Mouse (Mus musculus) forebrain, embryonic 10.5 days (tissue): ENCODE measurements around the gene Pou2af1. TPM values are rescaled to one million over a fixed set of nuclear protein-coding genes. Genes with fewer than 3 reads are reported as not detected.

Source experiments
- DNase-seq: peaks from one replicate; pipeline ENCODE4 v3.0.0-alpha.2; 2017; ENCODE audit warnings: low spot score; ENCODE audit errors: extremely low spot score
- H3K27ac ChIP-seq: fragments of 300-500 bp; sonication (generic); 2 replicates; pipeline ENCODE4 v1.5.1; 2016; ENCODE audit warnings: mild to moderate bottlenecking
- H3K27me3 ChIP-seq: fragments of 300-500 bp; sonication (generic); 2 replicates; pipeline ENCODE4 v1.6.1; 2016; ENCODE audit warnings: mild to moderate bottlenecking; ENCODE audit not compliant: poor library complexity, severe bottlenecking
- H3K36me3 ChIP-seq: fragments of 300-500 bp; sonication (generic); replicated peaks from 2 replicates; pipeline ENCODE4 v1.6.1; 2016; ENCODE audit warnings: mild to moderate bottlenecking, moderate library complexity
- H3K4me1 ChIP-seq: fragments of 300-500 bp; sonication (generic); 2 replicates; pipeline ENCODE4 v1.6.1; 2016
- H3K4me3 ChIP-seq: fragments of 300-500 bp; sonication (generic); 2 replicates; pipeline ENCODE4 v1.5.1; 2016; ENCODE audit warnings: mild to moderate bottlenecking, moderate library complexity
- H3K9me3 ChIP-seq: fragments of 300-500 bp; sonication (generic); 2 replicates; pipeline ENCODE4 v1.6.1; 2016; ENCODE audit warnings: mild to moderate bottlenecking, moderate library complexity
- WGBS: fragments of 180-500 bp; shearing (Covaris S2); methylation state at CpG from one replicate; pipeline ENCODE4 v1.1.7; 2016; 5-methylcytosine and 5-hydroxymethylcytosine counted together
- polyA plus RNA-seq: library from polyadenylated mRNA; unstranded; fragments of >200 nt; fragmentation: Nextera tagmentation; extraction: Ambion mirVana; gene quantifications from 2 replicates; pipeline ENCODE4 v1.2.1, GENCODE M21; 2016

The Pou2af1 gene
- not detected in 2 replicates for polyA plus RNA-seq

DNA sequence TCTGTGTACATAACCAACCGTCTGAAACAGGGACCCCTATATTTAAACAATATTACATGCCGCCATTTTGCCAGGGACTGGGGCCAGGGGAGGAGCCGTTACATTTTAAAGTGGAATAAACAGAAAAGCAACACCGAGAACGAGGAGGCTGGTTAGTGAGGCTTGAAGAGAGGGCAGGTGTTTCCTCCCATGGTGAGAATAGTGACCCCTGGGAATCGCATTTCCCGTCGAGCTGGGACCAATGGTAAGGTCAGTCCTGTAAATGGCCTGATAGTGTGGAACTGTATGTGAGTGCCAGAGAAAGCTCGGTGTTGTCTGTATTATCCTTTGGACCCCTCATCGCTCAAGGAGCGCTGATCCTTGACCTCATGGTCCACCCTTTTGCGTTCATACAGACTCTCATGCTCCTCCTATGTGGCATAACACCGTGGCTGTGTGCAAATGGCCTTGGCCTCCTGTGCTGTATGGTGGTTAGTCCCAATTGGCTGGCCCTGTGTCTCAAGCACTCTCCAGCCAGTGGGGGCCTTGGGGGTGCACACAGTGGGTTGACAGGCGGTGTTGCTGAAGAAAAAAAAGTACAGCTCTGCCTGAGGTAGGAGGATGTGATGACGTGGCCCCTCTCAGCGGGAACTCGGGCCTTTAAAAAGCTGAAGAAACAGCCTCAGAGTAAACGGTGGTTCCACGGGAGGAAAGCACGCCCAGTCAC, at the start of gene Pou2af1:
TSS of gene Pou2af1 (plus strand) at position 686 of the 706 bp plus-strand sequence.
- 86% methylated on average over 20 of the region's 20 CpGs for WGBS
- H3K36me3 ChIP-seq: no peaks in the 10 kb centered on the region

GRCm38 (mm10) chr9:51163989-51164388, 49.5 kb upstream of the Pou2af1 start:
- 93% methylated on average over 5 of the region's 5 CpGs for WGBS

More for the DNA sequence above, at the start of gene Pou2af1:
- DNase-seq: no peak
- no peak within 1 kb of the TSS for H3K27ac ChIP-seq
- H3K27me3 ChIP-seq: no peaks in the 10 kb centered on the region
- 0 out of 2 replicates have a peak, but pooled peaks cover 3% of the 10 kb centered on the region for H3K4me1 ChIP-seq
- no peak within 1 kb of the TSS for H3K4me3 ChIP-seq
- H3K9me3 ChIP-seq: no peaks in the 10 kb centered on the region

DNA sequence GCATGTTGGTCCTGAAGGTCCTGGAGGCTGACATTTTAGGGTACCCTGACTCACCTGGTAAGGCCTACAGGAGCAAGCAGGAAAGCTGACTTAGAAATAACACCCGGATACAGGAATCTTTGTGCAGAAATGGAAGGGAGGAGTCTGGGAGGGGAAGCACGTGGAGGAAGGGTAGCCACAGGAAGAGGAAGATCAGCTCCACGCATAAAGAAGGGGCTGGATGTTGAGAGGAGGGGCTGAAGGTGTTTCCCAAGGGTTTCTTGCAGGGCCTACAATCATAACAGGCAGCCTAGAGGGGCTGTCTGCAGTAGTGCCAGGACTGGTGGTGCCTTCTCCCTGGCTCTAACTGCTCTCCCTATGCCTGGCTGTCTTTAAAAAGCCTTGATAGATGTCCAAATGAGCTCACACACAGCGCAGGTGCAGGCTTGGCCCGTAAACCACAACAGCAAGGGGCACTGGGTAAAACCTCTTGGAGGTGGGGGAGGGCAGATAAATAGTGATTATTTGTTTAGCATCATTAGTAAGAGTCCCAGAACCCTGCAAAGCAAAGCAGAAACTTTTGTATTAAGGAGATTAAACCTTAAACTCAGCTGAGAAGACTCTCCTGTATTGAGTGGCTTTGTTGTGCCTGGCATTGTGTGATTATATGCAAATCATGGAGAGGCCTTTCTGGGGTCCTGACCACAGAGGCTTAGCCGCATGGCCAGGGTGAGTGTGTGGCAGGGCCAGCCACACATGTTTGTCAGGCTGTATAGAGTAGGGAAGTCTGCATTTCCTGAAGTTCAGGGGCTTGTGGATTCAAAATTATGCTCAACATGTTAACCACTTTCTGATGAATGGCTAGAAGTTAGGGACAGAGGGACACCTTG, 48.0 kb upstream of the Pou2af1 start, which contains the start of gene Gm32742:
TSS of gene Gm32742 (minus strand) at position 206 of the 869 bp plus-strand sequence.
- Histone ChIP-seq H3K4me1 (peaks cover 14% of the 10 kb centered on the region), H3K27ac (no peak within 1 kb of the TSS), H3K36me3 (no peaks in the 10 kb centered on the region), H3K4me3 (no peak within 1 kb of the TSS), H3K27me3 (0 out of 2 replicates have a peak, but pooled peaks cover 5% of the 10 kb centered on the region), H3K9me3 (no peaks in the 10 kb centered on the region)
- DNase-seq: no peak
- 61% methylated on average over 6 of the region's 6 CpGs for WGBS

More at GRCm38 (mm10) chr9:51163989-51164388, 49.5 kb upstream of the Pou2af1 start:
- no peak for DNase-seq
- Histone ChIP-seq H3K9me3 (no peaks in the 10 kb centered on the region), H3K4me3 (no peak overlapping the region), H3K27ac (no peak overlapping the region), H3K27me3 (0 out of 2 replicates have a peak, but pooled peaks cover 15% of the 10 kb centered on the region), H3K4me1 (peaks cover 14% of the 10 kb centered on the region), H3K36me3 (no peaks in the 10 kb centered on the region)

DNA sequence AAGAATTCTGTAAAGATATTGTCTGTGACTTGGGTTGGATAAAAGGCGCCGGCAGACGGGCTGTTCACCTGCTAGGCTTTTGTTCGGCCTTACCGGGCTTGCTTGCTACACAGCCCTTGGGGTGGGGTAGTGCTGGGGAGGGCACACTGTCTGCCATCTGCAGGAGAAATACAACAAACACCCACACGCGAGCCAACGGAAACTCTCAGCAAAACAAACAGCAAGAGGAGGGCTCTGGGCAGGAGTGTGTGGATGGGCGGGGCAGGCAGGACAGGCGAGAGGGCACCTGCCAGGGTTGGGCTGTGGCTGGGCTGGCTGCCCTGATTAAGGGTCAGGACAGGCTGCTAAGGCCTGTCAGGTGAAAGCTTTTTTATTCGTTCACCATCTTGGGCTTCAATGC, 45.6 kb upstream of the Pou2af1 start:
- no peak for DNase-seq
- no peaks in the 10 kb centered on the region for H3K27me3 ChIP-seq
- H3K4me1 ChIP-seq: peaks cover 14% of the 10 kb centered on the region
- 73% methylated on average over 11 of the region's 11 CpGs for WGBS
- no peaks in the 10 kb centered on the region for H3K9me3 ChIP-seq
- no peaks in the 10 kb centered on the region for H3K36me3 ChIP-seq
- H3K27ac ChIP-seq: no peak overlapping the region
- no peak overlapping the region for H3K4me3 ChIP-seq

- Histone ChIP-seq H3K36me3 (no peaks in the 10 kb centered on the region), H3K4me1 (peaks cover 14% of the 10 kb centered on the region), H3K27me3 (no peaks in the 10 kb centered on the region), H3K9me3 (no peaks in the 10 kb centered on the region), H3K4me3 (no peak overlapping the region), H3K27ac (no peak overlapping the region)
- DNase-seq: no peak
- WGBS: 81% methylated on average over 5 of the region's 5 CpGs
These were observed 44.8 kb upstream of the Pou2af1 start for GRCm38 (mm10) chr9:51168698-51169097.

GRCm38 (mm10) chr9:51169133-51169532, 44.4 kb upstream of the Pou2af1 start:
- DNase-seq: no peak
- H3K4me1 ChIP-seq: peaks cover 14% of the 10 kb centered on the region
- H3K36me3 ChIP-seq: no peaks in the 10 kb centered on the region
- H3K27me3 ChIP-seq: no peaks in the 10 kb centered on the region
- H3K27ac ChIP-seq: no peak overlapping the region
- H3K9me3 ChIP-seq: no peaks in the 10 kb centered on the region
- H3K4me3 ChIP-seq: no peak overlapping the region
- WGBS: 87% methylated on average over 7 of the region's 7 CpGs

DNA sequence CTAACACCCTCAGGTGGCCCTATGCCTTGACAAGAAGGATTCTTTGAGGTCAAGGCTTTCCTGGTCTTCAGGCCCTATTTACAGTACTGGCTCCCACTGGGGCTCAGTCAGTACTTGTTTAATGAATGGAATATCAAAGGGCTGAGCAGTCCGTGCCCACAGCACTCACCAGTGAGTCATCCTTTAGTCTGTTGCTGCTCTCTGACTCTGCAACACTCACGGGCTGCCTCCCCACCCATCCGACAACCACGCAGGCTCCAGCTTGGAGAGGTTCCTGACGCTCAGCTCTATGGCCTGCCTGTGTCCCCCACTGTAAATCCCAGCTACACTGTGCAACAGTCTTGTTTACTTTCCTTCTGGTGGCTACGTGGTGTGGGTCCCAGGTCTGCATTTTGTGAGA, 43.2 kb upstream of the Pou2af1 start:
- no peak for DNase-seq
- H3K9me3 ChIP-seq: no peaks in the 10 kb centered on the region
- H3K4me1 ChIP-seq: peaks cover 14% of the 10 kb centered on the region
- H3K4me3 ChIP-seq: no peak overlapping the region
- no peaks in the 10 kb centered on the region for H3K36me3 ChIP-seq
- WGBS: 76% methylated on average over 6 of the region's 6 CpGs
- H3K27ac ChIP-seq: no peak overlapping the region
- H3K27me3 ChIP-seq: no peaks in the 10 kb centered on the region

DNA sequence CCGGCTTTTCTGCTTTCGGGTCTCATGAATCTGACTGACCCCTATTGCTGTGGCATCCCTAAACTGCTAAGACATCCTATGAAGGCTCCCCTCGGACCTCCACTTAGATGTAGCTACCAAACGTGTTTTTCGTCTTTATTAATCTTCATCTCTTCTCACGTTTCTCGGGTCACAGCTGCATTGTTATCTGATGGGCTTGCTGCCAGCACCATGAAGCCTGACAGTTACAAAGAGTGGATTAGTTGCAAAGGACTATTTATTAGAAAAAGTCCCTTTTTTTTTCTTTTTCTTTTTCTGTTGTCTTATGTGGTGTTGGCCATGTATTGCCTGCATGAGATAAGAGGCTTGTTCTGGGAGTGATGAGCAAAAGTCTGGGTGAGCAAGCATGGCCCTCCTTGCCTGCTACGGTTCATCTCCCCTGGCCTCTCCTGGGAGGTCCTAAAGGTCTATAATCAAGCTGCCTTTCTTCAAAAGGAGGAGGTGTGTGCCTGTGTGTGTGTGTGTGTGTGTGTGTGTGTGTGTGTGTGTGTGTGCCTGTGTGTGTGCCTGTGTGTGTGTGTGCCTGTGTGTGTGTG, 38.5 kb upstream of the Pou2af1 start:
- Histone ChIP-seq H3K36me3 (no peaks in the 10 kb centered on the region), H3K27me3 (no peaks in the 10 kb centered on the region), H3K4me1 (no peaks in the 10 kb centered on the region), H3K9me3 (no peaks in the 10 kb centered on the region), H3K4me3 (no peak overlapping the region), H3K27ac (no peak overlapping the region)
- WGBS: 83% methylated on average over 8 of the region's 8 CpGs
- no peak for DNase-seq

- H3K27me3 ChIP-seq: no peaks in the 10 kb centered on the region
- 89% methylated on average over 1 of the region's 1 CpGs for WGBS
- H3K4me1 ChIP-seq: no peaks in the 10 kb centered on the region
- H3K4me3 ChIP-seq: no peak overlapping the region
- DNase-seq: no peak
- no peak overlapping the region for H3K27ac ChIP-seq
- no peaks in the 10 kb centered on the region for H3K36me3 ChIP-seq
- no peaks in the 10 kb centered on the region for H3K9me3 ChIP-seq
These were observed 37.8 kb upstream of the Pou2af1 start for GRCm38 (mm10) chr9:51175722-51176121.

DNA sequence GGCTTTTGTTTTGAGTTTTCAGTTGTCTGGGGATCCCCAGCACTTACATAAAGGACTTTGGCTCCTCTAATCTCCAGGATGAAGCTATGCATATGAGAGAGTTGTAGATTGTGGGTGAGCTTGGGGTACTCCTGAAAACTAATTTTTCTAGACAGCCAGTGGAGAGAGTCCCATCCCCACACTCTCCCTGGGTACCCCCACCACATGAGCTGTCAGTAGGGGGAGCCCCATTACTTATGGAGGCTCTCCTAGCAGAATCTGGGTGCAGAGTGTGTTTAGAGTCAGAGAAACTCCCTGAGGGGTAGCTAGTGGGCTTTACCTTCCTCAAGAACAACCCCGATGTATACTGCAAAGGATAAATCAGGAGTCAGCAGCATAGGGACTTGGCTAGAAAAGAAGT, 35.2 kb upstream of the Pou2af1 start:
- Histone ChIP-seq H3K27me3 (no peaks in the 10 kb centered on the region), H3K4me3 (no peak overlapping the region), H3K36me3 (no peaks in the 10 kb centered on the region), H3K9me3 (no peaks in the 10 kb centered on the region), H3K27ac (no peak overlapping the region), H3K4me1 (no peaks in the 10 kb centered on the region)
- DNase-seq: no peak
- WGBS: 88% methylated on average over 1 of the region's 1 CpGs

- WGBS: 75% methylated on average over 5 of the region's 5 CpGs
- no peak overlapping the region for H3K4me3 ChIP-seq
- H3K27me3 ChIP-seq: no peaks in the 10 kb centered on the region
These were observed 32.9 kb upstream of the Pou2af1 start for GRCm38 (mm10) chr9:51180621-51181020.

DNA sequence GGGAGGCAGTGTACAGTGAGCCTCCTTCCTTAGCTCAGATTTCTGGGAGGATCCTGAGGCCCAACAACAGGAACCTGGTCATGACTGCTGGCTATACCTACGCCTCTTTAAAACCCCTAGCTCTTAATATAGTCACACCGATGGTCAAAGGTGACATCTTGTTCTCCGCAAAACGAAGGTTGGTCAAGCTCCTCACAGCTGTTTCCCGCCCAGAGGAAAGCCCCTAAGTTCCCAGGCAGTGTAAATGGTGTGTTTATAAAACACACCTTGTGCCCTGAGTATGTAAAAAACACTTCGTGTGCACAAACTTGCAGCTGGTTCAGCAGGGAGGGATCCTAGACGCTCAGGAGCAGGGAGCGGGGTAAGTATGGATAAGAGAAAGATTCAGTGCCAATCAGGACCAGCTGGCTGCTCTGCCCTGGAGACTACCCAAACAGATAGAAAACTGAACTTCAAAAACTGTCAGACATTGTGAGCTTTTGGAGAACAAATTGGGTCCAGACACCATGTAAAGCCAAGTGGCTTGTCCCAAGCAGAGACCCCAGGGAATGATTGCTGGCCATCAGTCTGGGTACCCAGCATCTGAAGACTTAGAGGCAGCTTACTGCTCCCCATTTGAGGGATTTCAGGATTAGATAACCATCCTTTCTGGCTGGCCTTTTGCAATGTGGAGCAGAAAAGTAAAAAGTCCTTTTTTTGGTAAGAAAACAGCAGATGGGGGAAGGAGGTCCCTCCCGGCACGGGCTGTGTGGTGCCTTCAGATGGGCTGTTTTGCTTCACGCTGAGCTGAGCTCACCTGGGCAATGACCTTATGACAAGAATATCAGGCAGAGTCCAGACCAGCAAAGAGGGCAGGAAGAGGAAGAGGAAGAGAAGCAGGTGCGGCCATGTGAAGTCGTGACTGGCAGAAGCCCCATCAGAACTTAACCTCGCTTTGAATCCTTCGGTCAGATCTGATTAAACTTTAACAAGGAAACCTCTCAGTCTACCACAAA, 30.5 kb upstream of the Pou2af1 start:
- WGBS: 89% methylated on average over 15 of the region's 15 CpGs
- Histone ChIP-seq H3K9me3 (no peaks in the 10 kb centered on the region), H3K27ac (no peak overlapping the region), H3K4me1 (no peaks in the 10 kb centered on the region), H3K27me3 (no peaks in the 10 kb centered on the region), H3K4me3 (no peak overlapping the region), H3K36me3 (no peaks in the 10 kb centered on the region)
- no peak for DNase-seq

More at GRCm38 (mm10) chr9:51180621-51181020, 32.9 kb upstream of the Pou2af1 start:
- Histone ChIP-seq H3K36me3 (no peaks in the 10 kb centered on the region), H3K27ac (no peak overlapping the region), H3K9me3 (no peaks in the 10 kb centered on the region), H3K4me1 (no peaks in the 10 kb centered on the region)
- DNase-seq: no peak
